Mouse (Mus musculus) limb, embryonic 11.5 days (tissue): ENCODE measurements at regions not wholly inside any gene's neighbourhood (a gene's known extent, or its start where the extent isn't known, plus 50 kb on each side); places are given as distances from the start of the nearest gene placed in this dataset.

ENCODE experiments used
- ATAC-seq: fragments of 200-750 bp; cut with Nextera tagmentation; 2 replicates; pipeline ENCODE4 v1.8.0; 2017; ENCODE audit warnings: low read depth; ENCODE audit not compliant: insufficient number of reproducible peaks, low FRiP score, low TSS enrichment
- DNase-seq: peaks from one replicate; pipeline ENCODE4 v3.0.0-alpha.2; 2015; ENCODE audit warnings: low spot score
- H3K27ac ChIP-seq: fragments of 300-500 bp; sonication (generic); replicated peaks from 2 replicates; pipeline ENCODE4 v1.5.1; 2014; ENCODE audit warnings: low read depth, mild to moderate bottlenecking, low read length
- H3K27me3 ChIP-seq: fragments of 300-500 bp; sonication (generic); 2 replicates; pipeline ENCODE4 v1.6.1; 2014; ENCODE audit warnings: mild to moderate bottlenecking, low read length, mixed read lengths; ENCODE audit not compliant: control insufficient read depth, insufficient read depth
- H3K36me3 ChIP-seq: fragments of 300-500 bp; sonication (generic); 2 replicates; pipeline ENCODE4 v1.6.1; 2014; ENCODE audit warnings: mild to moderate bottlenecking, low read length, moderate library complexity, mixed read lengths; ENCODE audit not compliant: control insufficient read depth, insufficient read depth
- H3K4me1 ChIP-seq: fragments of 300-500 bp; sonication (generic); 2 replicates; pipeline ENCODE4 v1.6.1; 2014; ENCODE audit warnings: low read length, mixed read lengths; ENCODE audit not compliant: control insufficient read depth, insufficient read depth
- H3K4me2 ChIP-seq: fragments of 300-500 bp; sonication (generic); 2 replicates; pipeline ENCODE4 v1.6.1; 2014; ENCODE audit warnings: low read depth, mild to moderate bottlenecking, moderate library complexity; ENCODE audit not compliant: severe bottlenecking
- H3K4me3 ChIP-seq: fragments of 300-500 bp; sonication (generic); 2 replicates; pipeline ENCODE4 v1.5.1; 2014; ENCODE audit warnings: low read depth, low read length
- H3K9ac ChIP-seq: fragments of 300-500 bp; sonication (generic); 2 replicates; pipeline ENCODE4 v1.6.1; 2014; ENCODE audit warnings: mild to moderate bottlenecking, low read length
- H3K9me3 ChIP-seq: fragments of 300-500 bp; sonication (generic); 2 replicates; pipeline ENCODE4 v1.6.1; 2016; ENCODE audit warnings: low read length; ENCODE audit not compliant: control insufficient read depth
- WGBS: fragments of 180-500 bp; shearing (Covaris S2); extraction: QIAGEN DNeasy Blood & Tissue Kit; methylation state at CpG from one replicate; pipeline ENCODE4 v1.1.7; 2014; 5-methylcytosine and 5-hydroxymethylcytosine counted together

GRCm38 (mm10) chr10:14215512-14215911 is 249.6 kb downstream of the Hivep2 start:
- H3K4me1 ChIP-seq, result no peaks in the 10 kb centered on the region
- no peak for ATAC-seq
- no peak overlapping the region for H3K9ac ChIP-seq
- no peak for DNase-seq
- H3K36me3 ChIP-seq, result no peaks in the 10 kb centered on the region
- H3K4me2 ChIP-seq, result no peak overlapping the region
- no peak overlapping the region for H3K27ac ChIP-seq
- no peak overlapping the region for H3K4me3 ChIP-seq
- no peaks in the 10 kb centered on the region for H3K27me3 ChIP-seq
- WGBS, result 87% methylated on average over 4 of the region's 4 CpGs
- no peaks in the 10 kb centered on the region for H3K9me3 ChIP-seq

- H3K4me1 ChIP-seq, result no peaks in the 10 kb centered on the region
- no peaks in the 10 kb centered on the region for H3K36me3 ChIP-seq
- H3K9ac ChIP-seq, result no peak overlapping the region
- 82% methylated on average over 5 of the region's 5 CpGs for WGBS
- H3K27ac ChIP-seq, result no peak overlapping the region
- H3K4me2 ChIP-seq, result no peak overlapping the region
- DNase-seq (no peak), ATAC-seq (no peak)
- no peaks in the 10 kb centered on the region for H3K27me3 ChIP-seq
- no peak overlapping the region for H3K4me3 ChIP-seq
- no peaks in the 10 kb centered on the region for H3K9me3 ChIP-seq
These were observed 247.7 kb downstream of the Hivep2 start for GRCm38 (mm10) chr10:14213536-14213935.

DNA sequence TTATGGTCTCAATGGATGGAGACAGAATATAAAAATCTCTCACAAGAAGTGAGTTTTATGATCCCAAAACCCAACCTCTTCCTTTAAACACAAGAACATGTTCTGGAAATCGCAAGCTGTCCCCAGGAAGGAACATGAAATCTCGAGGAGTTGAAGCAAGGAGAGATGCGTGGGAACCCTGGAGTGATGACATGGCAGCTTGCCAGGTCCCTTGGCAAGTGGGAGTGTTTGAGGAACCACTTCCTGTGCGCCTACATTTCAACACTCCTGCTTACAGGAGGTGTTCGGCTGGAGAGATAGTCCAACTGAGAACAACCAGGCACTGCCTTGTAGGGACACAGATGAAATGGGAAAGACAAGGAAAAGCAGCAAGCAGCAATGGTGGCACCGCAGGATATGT is 246.1 kb downstream of the Hivep2 start:
- no peak for ATAC-seq
- Histone ChIP-seq H3K9me3 (no peaks in the 10 kb centered on the region), H3K4me1 (no peaks in the 10 kb centered on the region), H3K36me3 (no peaks in the 10 kb centered on the region), H3K27me3 (no peaks in the 10 kb centered on the region), H3K4me2 (no peak overlapping the region), H3K27ac (no peak overlapping the region), H3K9ac (no peak overlapping the region), H3K4me3 (no peak overlapping the region)
- no peak for DNase-seq
- 75% methylated on average over 6 of the region's 6 CpGs for WGBS

DNA sequence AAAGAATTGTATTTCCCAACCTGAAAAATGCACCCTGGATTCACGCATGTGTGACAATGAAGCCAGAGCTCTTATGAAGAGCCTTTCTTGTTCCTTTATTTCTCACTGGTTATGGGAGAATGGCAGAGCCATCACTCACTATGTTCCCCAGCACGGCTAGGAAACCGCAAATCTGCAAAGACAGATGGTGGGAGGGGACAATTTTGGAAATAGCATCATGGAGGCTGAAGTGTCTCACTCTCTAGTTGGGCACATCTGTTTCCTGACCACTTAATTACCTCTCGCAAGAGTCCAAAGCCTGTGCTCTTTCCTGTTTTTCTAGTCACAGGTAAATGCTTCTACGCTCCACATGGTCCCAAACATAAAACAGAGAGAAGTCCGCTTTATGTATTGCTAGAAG is 245.6 kb downstream of the Hivep2 start:
- Histone ChIP-seq H3K9ac (no peak overlapping the region), H3K4me3 (no peak overlapping the region), H3K36me3 (no peaks in the 10 kb centered on the region), H3K9me3 (no peaks in the 10 kb centered on the region), H3K27ac (no peak overlapping the region), H3K27me3 (no peaks in the 10 kb centered on the region), H3K4me1 (no peaks in the 10 kb centered on the region), H3K4me2 (no peak overlapping the region)
- no peak for DNase-seq
- ATAC-seq, result no peak
- WGBS, result 57% methylated on average over 6 of the region's 6 CpGs

DNA sequence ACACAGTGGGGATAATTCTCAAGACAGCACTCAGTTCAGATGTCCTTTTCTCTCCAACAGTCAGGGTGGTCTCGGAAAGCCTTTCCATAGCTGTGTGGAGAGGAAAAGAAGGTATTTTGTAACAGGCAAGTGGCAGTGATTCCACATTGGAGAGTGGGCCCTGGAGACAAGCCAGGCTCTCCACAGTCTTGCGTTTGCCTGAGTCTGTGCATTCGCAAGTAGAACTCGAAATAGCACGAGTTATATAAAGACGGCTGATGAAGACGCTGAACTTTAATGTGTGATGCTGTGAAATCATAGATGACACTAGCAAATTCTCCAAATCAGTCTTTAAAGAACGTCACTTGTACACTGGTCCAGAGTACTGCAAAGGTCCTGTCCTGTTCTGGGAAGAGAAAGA is 244.6 kb downstream of the Hivep2 start:
- H3K36me3 ChIP-seq, result no peaks in the 10 kb centered on the region
- no peak for DNase-seq

DNA sequence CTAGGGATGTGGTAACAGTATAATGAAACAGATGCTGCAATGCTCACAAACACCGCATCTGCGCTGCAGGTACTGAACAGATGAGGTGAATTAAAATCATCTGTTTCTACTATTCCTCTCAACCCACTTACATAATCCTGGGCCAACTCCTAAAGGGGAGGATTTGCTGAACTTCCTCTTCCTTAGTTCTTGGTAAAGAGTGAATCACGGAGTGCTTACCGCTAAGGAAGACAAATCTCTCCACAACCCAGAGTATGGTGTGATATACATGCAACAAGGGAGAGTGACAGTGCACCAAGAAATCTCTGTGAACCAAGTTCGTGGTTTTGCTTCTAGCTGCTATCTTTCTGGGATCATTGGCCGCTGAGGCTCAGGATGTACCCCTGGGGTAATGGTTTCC is 244.2 kb downstream of the Hivep2 start:
- ATAC-seq, result no peak
- no peak overlapping the region for H3K9ac ChIP-seq
- no peak for DNase-seq
- WGBS, result 76% methylated on average over 6 of the region's 6 CpGs
- no peaks in the 10 kb centered on the region for H3K36me3 ChIP-seq
- H3K4me1 ChIP-seq, result no peaks in the 10 kb centered on the region
- no peaks in the 10 kb centered on the region for H3K9me3 ChIP-seq
- no peak overlapping the region for H3K27ac ChIP-seq
- H3K4me2 ChIP-seq, result no peak overlapping the region
- no peaks in the 10 kb centered on the region for H3K27me3 ChIP-seq
- no peak overlapping the region for H3K4me3 ChIP-seq

More for the DNA sequence above, 244.6 kb downstream of the Hivep2 start:
- Histone ChIP-seq H3K4me3 (no peak overlapping the region), H3K4me2 (no peak overlapping the region), H3K9ac (no peak overlapping the region), H3K27me3 (no peaks in the 10 kb centered on the region), H3K27ac (no peak overlapping the region), H3K4me1 (no peaks in the 10 kb centered on the region), H3K9me3 (no peaks in the 10 kb centered on the region)
- no peak for ATAC-seq
- 96% methylated on average over 8 of the region's 8 CpGs for WGBS

DNA sequence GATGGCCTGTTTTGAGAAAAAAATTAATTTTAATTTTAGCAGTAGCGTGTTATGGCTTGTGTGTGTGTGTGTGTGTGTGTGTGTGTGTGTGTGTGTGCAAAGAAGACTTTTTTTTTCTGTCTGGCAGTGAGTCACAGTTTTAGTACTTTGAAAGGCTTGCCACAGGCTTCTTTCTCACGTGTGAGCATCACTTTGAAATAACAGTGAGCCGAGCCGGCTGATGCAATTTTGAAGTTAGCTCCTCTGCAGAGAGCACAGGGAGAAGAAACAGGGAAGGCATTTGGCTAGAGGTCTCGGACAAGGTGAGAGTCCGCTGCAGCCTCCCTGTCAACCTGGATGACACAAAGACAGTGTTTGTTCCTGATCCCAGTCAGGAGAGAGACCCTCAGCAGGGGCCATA is 242.3 kb downstream of the Hivep2 start:
- no peak for ATAC-seq
- DNase-seq, result no peak
- WGBS, result 77% methylated on average over 6 of the region's 6 CpGs

DNA sequence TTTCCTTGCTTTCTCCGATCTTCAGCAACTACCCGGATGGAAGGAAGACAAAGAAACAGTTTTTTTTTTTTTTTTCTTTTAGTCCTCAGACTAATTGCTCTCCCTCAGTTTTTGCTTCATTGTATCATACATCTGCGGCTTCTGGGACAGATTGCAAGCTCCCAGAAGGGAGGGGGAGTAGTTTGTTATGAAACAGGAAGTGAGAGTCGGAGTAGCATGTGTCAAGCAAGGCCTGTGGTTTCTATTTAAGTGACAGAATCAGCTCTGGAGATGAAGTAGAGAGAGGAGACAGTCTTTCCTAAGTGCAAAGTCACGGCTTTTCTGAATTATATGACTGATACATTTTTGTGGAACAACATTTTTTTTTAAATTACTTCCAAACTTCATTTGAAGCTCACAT is 241.7 kb downstream of the Hivep2 start:
- no peaks in the 10 kb centered on the region for H3K4me1 ChIP-seq
- no peaks in the 10 kb centered on the region for H3K9me3 ChIP-seq
- H3K9ac ChIP-seq, result no peak overlapping the region
- H3K4me3 ChIP-seq, result no peak overlapping the region
- no peaks in the 10 kb centered on the region for H3K36me3 ChIP-seq
- 78% methylated on average over 5 of the region's 5 CpGs for WGBS
- no peak overlapping the region for H3K4me2 ChIP-seq
- no peaks in the 10 kb centered on the region for H3K27me3 ChIP-seq
- ATAC-seq (no peak), DNase-seq (no peak)
- H3K27ac ChIP-seq, result no peak overlapping the region

More for the DNA sequence above, 242.3 kb downstream of the Hivep2 start:
- Histone ChIP-seq H3K27ac (no peak overlapping the region), H3K36me3 (no peaks in the 10 kb centered on the region), H3K4me1 (no peaks in the 10 kb centered on the region), H3K27me3 (no peaks in the 10 kb centered on the region), H3K4me2 (no peak overlapping the region), H3K9ac (no peak overlapping the region), H3K9me3 (no peaks in the 10 kb centered on the region), H3K4me3 (no peak overlapping the region)

DNA sequence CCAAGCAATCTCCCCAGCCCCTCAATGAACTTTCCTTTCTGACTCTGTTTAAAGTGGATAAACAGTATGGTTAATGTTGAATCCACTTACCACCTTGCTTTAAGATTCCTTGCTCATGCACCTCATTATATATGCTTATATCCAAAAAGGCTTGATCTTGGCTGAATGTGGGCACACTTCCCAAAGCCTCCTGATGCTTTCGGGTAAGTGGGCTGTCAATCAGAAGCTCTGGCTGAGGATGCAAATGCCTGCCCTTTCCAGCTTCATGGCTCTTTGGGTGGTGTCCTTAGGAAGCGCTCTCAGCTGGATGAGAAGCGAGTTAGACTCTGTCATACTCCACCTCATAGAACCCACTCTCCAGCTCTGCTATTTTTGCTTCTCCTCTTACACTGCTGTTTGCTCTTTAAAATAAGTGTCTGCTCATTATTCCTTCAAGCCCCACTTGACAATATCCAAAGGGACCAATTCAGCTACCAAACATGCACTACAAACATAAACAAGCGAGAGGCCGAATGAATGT is 241.2 kb downstream of the Hivep2 start:
- Histone ChIP-seq H3K9me3 (no peaks in the 10 kb centered on the region), H3K27ac (no peak overlapping the region), H3K36me3 (no peaks in the 10 kb centered on the region), H3K27me3 (no peaks in the 10 kb centered on the region), H3K9ac (no peak overlapping the region), H3K4me1 (no peaks in the 10 kb centered on the region), H3K4me3 (no peak overlapping the region), H3K4me2 (no peak overlapping the region)
- DNase-seq (no peak), ATAC-seq (no peak)
- 87% methylated on average over 5 of the region's 5 CpGs for WGBS
